Comparison of ENCODE assay signal across 7 mouse cellular contexts in the genomic region with DNA sequence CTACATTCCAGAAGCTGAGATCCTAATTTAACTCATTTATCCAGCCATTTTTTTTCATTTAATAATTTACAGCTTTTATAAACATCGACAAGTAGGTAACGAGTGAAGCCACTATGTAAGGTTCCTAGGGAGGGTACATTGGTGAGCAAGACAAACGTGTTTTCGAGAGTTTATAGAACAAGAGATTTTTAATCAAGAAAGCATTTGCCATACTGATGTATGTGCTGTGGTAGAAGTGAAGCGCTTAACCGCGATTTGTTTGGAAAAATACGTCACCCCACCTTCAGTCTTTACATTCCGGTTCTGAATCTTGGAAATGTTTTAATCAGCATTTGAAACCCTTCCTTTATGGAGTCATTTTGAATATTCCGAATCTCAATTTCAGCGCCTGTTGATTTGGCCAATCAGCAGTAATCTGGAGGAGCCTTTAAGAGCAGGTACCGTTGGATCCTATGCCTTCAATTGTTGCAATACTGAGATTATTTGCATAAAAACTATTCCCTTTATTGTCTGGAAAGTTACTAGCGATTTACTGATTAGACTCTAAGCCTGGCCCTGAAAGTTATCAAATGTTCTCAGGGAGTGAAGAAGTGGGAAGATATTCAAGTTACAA. TPM values are rescaled to one million over a fixed set of nuclear protein-coding genes. Genes with fewer than 3 reads are reported as not detected.
A peak's percentile ranks its signal among the peaks of the same experiment; 100 is the strongest.
DNase-seq lines count a peak whose midpoint lies in the region; ATAC-seq lines count a peak whose summit lies in the region.

No protein-coding gene starts in this region.

- DNase-seq in embryo, embryonic 9.5 days (ENCODE audit: extremely low spot score), result peak; percentile 6
- no peak for DNase-seq in gastrocnemius, postnatal 10 days
- no peak for DNase-seq in cerebellum, adult 8-10 months

- no peak for ATAC-seq in megakaryocyte, adult 5-6 weeks (ENCODE audit: poor library complexity, severe bottlenecking)
- no peak for ATAC-seq in hindbrain, embryonic 13.5 days (ENCODE audit: low FRiP score)
- ATAC-seq in midbrain, embryonic 15.5 days (replicated peaks), result no peak; the same call in 1 of the 2 replicates

- H3K9me3 ChIP-seq in megakaryocyte, embryonic 14.5 days, result no peaks in the 10 kb centered on the region
- H3K9me3 ChIP-seq in hindbrain, embryonic 13.5 days, result no peaks in the 10 kb centered on the region
- H3K9me3 ChIP-seq in midbrain, embryonic 15.5 days, result no peaks in the 10 kb centered on the region

- no peaks in the 10 kb centered on the region for H3K27me3 ChIP-seq in megakaryocyte, embryonic 14.5 days (replicated peaks)
- H3K27me3 ChIP-seq in hindbrain, embryonic 13.5 days, result no peaks in the 10 kb centered on the region
- no peaks in the 10 kb centered on the region for H3K27me3 ChIP-seq in midbrain, embryonic 15.5 days (replicated peaks)

- H3K9ac ChIP-seq in hindbrain, embryonic 13.5 days, result peak overlapping the region; percentile 82
- H3K9ac ChIP-seq in midbrain, embryonic 15.5 days, result peak overlapping the region; percentile 61

- peak overlapping the region; percentile 98 for H3K4me3 ChIP-seq in megakaryocyte, embryonic 14.5 days (replicated peaks)
- H3K4me3 ChIP-seq in hindbrain, embryonic 13.5 days, result peak overlapping the region; percentile 71
- peak overlapping the region; percentile 72 for H3K4me3 ChIP-seq in midbrain, embryonic 15.5 days

- peaks cover 30% of the 10 kb centered on the region for H3K4me1 ChIP-seq in megakaryocyte, embryonic 14.5 days
- peaks cover 14% of the 10 kb centered on the region for H3K4me1 ChIP-seq in hindbrain, embryonic 13.5 days (replicated peaks)
- peaks cover 14% of the 10 kb centered on the region for H3K4me1 ChIP-seq in midbrain, embryonic 15.5 days

- peak overlapping the region; percentile 62 for H3K4me2 ChIP-seq in hindbrain, embryonic 13.5 days
- H3K4me2 ChIP-seq in midbrain, embryonic 15.5 days, result peak overlapping the region; percentile 63

- peaks cover 11% of the 10 kb centered on the region for H3K36me3 ChIP-seq in megakaryocyte, embryonic 14.5 days (replicated peaks; ENCODE audit: low read length)
- H3K36me3 ChIP-seq in hindbrain, embryonic 13.5 days, result no peaks in the 10 kb centered on the region
- H3K36me3 ChIP-seq in midbrain, embryonic 15.5 days (replicated peaks), result no peaks in the 10 kb centered on the region

- 3% methylated on average over 13 of the region's 13 CpGs for WGBS in hindbrain, embryonic 13.5 days
- WGBS in midbrain, embryonic 15.5 days, result 2% methylated on average over 13 of the region's 13 CpGs

- H3K27ac ChIP-seq in hindbrain, embryonic 13.5 days, result peak overlapping the region; percentile 87
- peak overlapping the region; percentile 87 for H3K27ac ChIP-seq in midbrain, embryonic 15.5 days

RNA-seq across cellular contexts. Expression of gene Ttll4, which starts 0.8 kb away (rescaled TPM):
- polyA plus RNA-seq in megakaryocyte, embryonic 14.5 days (2012; ENCODE audit: insufficient read depth, low replicate concordance), result 1.2 and 5.3 TPM in 2 replicates
- 9.3 and 10.1 TPM in 2 replicates for total RNA-seq in megakaryocyte, adult 5-6 weeks (2015)
- 9.4 and 12.2 TPM in 2 replicates for total RNA-seq in megakaryocyte, adult 5-6 weeks (2017)
- 11.9 and 13.3 TPM in 2 replicates for polyA plus RNA-seq in hindbrain, embryonic 13.5 days (2015; fragmentation: Nextera tagmentation; extraction: Ambion mirVana)
- 10.6 and 10.9 TPM in 2 replicates for polyA plus RNA-seq in midbrain, embryonic 15.5 days (2015; fragmentation: Nextera tagmentation; extraction: Ambion mirVana)
- 10 to 100 TPM; 10.4 to 15.3 TPM for total RNA-seq in gastrocnemius, postnatal 10 days (2021)

RNA-seq across cellular contexts. Expression of gene Cyp27a1, which starts 51.0 kb away (rescaled TPM):
- 1.7 TPM in 1 of 2 replicates, not detected in the other for polyA plus RNA-seq in megakaryocyte, embryonic 14.5 days (2012; ENCODE audit: insufficient read depth, low replicate concordance)
- 73.8 and 76.6 TPM in 2 replicates for total RNA-seq in megakaryocyte, adult 5-6 weeks (2015)
- total RNA-seq in megakaryocyte, adult 5-6 weeks (2017), result 72.2 and 76.2 TPM in 2 replicates
- polyA plus RNA-seq in hindbrain, embryonic 13.5 days (2015; fragmentation: Nextera tagmentation; extraction: Ambion mirVana), result 2.1 TPM in 2 replicates
- polyA plus RNA-seq in midbrain, embryonic 15.5 days (2015; fragmentation: Nextera tagmentation; extraction: Ambion mirVana), result 2.4 and 3.3 TPM in 2 replicates
- 1 to 10 TPM; 8.6 to 8.9 TPM for total RNA-seq in gastrocnemius, postnatal 10 days (2021)
